Mouse (Mus musculus): ENCODE measurements around the gene Ugt1a6b. TPM values are rescaled to one million over a fixed set of nuclear protein-coding genes. Genes with fewer than 3 reads are reported as not detected.
"Not testable (repeated sequence)": the region's sequence is repeated elsewhere in the genome, so short reads cannot be mapped to it uniquely, and the experiment has no call there.

Gene Ugt1a6b
- polyA plus RNA-seq, 1 experiment from 2014 or later = 0.70 TPM

DNA sequence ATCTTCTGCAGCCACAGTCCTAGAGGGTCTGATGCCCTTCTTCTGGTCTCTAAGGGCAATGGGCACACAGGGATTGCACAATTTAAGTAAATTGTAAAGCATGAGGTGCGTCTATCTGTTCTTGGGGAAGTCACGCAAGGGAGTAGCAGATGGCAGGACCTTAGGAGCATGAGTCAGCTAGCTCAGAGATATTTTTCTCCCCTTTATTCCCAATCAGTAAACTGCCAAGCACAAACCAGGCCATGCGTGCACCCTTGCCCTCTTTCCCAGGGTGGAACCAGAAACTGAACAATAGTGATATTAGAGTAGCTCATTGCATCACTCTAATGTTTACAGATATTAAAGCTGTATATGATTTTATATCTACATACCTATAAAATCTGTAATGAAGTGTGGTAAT is 4.5 kb upstream of the Ugt1a6b start:
- H3K9ac ChIP-seq; H3K27me3 ChIP-seq (replicated peaks); H3K9me3 ChIP-seq; H3K36me3 ChIP-seq (replicated peaks); ATAC-seq (replicated peaks); H3K4me2 ChIP-seq; H3K27ac ChIP-seq; H3K4me3 ChIP-seq; H3K4me1 ChIP-seq: not testable (repeated sequence)
- WGBS = 90% methylated on average over 3 of the region's 3 CpGs

DNA sequence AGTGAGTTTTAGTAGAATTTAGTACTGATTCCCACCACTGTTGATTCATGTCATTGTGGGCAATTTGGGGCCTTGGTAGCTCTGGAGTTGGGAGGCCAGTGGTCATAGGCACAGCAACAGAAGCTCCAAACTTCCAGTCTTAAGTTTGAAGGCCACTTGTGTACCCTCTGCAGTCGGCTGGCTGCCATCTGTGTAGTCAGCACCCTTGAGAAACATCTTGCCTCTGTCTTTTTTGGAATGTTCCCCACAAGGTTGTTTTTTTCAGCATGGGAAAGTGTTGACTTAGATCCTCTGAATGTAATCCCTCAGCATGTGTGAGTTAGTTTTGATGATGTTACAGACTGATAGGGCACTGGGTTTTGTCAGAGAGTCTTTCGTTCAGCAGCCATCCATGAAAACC is 3.4 kb upstream of the Ugt1a6b start:
- H3K27ac ChIP-seq; H3K9me3 ChIP-seq; H3K36me3 ChIP-seq (replicated peaks); H3K4me2 ChIP-seq; H3K27me3 ChIP-seq (replicated peaks); H3K4me3 ChIP-seq; H3K4me1 ChIP-seq; H3K9ac ChIP-seq; ATAC-seq (replicated peaks): not testable (repeated sequence)
- WGBS = 93% methylated on average over 2 of the region's 2 CpGs

DNA sequence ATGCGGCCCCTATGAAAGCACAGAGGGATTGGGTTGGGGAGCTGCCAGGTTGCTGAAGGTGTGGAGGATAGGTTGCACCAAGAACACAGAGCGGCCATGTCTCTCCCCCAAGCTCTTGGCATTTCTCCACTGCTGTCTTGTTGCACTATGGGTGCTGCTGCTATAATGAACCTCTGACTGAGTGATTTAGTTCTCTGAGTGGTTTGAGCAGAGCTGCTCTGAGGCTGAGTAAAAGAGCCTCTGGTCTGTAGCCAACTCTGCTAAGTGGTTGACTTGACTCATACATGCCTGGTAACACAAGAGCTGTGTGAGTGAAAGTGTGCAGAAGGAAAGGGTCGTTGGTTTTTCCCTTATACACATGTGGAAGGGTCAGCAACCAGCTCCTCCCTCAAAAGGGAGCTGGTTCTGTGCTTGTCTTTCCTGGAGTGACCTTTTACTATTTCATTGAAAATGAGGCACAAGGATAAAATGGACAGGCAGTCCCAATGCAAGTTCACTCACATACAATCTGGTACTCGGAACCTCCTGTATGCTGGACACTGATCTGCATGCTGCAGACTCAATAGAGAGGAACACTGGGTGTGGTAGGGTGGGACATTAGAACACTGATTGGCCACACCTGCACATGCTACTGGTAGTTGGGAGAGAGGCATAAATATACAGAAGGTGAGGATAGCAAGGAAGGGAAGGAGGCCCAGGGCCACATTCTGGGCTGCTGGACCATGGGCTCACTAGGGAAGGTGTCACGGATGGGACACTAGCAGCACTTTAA is 831 bp downstream of the Ugt1a6b start:
- not testable (repeated sequence) for H3K36me3 ChIP-seq (replicated peaks); H3K9ac ChIP-seq; H3K27me3 ChIP-seq (replicated peaks); ATAC-seq (replicated peaks); H3K9me3 ChIP-seq; H3K4me3 ChIP-seq; H3K4me2 ChIP-seq; H3K27ac ChIP-seq; H3K4me1 ChIP-seq
- 85% methylated on average over 4 of the region's 5 CpGs for WGBS

DNA sequence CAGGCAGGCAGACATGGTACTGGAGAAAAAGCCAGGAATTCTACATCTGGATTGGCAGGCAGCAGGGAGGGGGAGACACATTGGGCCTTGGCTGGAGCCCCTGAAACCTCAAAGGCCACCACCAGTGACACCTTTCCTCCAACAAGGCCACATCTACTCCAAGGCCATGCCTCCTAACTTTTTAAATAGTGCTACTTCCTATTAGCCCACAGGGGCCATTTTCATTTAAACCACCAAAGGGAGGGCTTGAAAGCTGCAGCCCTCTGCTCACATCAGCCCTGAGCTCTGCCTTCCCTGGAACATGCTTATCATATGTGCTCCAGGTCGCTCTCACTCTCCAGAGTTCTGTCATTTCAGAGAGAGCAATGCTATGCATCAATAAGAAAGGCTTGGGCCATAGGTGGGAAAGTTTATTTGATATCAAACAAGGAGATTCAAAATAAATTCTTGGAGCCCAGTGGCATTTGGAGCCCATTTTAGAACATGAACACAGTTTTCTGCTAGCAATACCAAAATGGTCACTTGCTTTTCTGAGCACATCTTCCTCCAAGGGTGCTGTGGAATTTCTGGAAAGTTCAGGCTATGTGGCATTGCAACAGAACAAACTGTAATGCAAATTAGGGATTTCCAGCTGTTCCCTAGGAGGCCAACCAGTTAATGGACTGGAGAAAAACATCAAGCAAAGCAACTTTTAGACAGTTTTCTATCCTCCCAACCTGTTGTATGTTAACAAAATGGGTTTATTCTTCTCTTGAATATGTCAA is 1.8 kb downstream of the Ugt1a6b start:
- H3K4me1 ChIP-seq = no peaks in the 10 kb centered on the region
- H3K27ac ChIP-seq = no peak overlapping the region
- H3K36me3 ChIP-seq (replicated peaks) = no peaks in the 10 kb centered on the region
- 84% methylated on average over 1 of the region's 1 CpGs for WGBS
- no peak overlapping the region for H3K4me2 ChIP-seq
- no peak for ATAC-seq (replicated peaks)
- no peaks in the 10 kb centered on the region for H3K9me3 ChIP-seq
- H3K4me3 ChIP-seq = no peak overlapping the region
- H3K9ac ChIP-seq = no peak overlapping the region
- no peaks in the 10 kb centered on the region for H3K27me3 ChIP-seq (replicated peaks)

DNA sequence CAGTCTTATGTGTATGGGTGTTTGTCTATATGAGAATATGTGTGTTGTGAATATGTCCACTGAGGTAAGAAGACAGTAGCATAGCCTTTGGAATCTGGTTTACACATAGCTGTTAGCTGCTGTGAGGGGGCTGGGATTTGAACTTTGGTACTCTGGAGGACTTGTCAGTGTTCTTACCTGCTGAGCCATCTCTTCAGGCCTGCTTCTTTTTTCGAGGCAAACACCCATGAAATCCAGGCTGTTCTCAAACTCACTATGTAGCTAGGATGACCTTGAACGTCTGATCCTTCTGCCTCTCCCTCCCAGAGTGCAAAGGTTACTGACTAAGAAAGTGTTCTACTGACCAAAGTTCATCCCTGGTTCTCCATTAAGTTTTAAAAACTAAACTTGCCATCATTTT is 2.6 kb downstream of the Ugt1a6b start:
- H3K27ac ChIP-seq = no peak overlapping the region
- H3K4me3 ChIP-seq = no peak overlapping the region
- H3K27me3 ChIP-seq (replicated peaks) = no peaks in the 10 kb centered on the region
- H3K36me3 ChIP-seq (replicated peaks) = no peaks in the 10 kb centered on the region
- 65% methylated on average over 2 of the region's 2 CpGs for WGBS
- H3K9ac ChIP-seq = no peak overlapping the region
- no peak for ATAC-seq (replicated peaks)
- H3K9me3 ChIP-seq = no peaks in the 10 kb centered on the region
- H3K4me2 ChIP-seq = no peak overlapping the region
- H3K4me1 ChIP-seq = no peaks in the 10 kb centered on the region

DNA sequence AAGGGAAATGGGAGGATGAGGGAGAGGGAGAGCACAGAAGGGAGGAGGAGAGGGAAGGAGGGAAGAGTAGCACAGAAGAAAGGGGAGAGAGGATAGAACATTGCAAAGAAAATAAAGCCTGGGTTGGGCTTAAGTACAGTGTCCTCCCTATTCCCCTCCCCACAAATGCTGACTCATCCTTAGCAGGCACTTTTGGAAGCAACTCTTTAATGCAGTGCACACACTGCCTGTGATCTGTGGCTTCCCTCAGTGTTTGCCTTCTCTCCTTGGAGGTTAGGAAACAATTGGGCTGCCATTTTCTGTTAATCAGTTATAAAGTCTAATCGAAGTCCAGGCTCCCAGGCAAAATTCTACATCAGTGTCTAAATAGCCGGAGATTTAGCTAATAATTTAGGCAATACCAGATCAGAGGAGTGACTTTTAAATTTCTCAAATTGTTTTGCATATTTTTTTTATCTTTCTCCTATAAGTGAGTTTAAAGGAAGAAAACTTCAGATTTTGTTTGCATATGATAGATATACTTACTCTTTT is 6.0 kb downstream of the Ugt1a6b start:
- H3K9ac ChIP-seq; H3K36me3 ChIP-seq (replicated peaks); H3K27me3 ChIP-seq (replicated peaks); ATAC-seq (replicated peaks); H3K27ac ChIP-seq; H3K4me1 ChIP-seq; H3K9me3 ChIP-seq; H3K4me3 ChIP-seq; H3K4me2 ChIP-seq: not testable (repeated sequence)
- WGBS = 85% methylated on average over 2 of the region's 2 CpGs

DNA sequence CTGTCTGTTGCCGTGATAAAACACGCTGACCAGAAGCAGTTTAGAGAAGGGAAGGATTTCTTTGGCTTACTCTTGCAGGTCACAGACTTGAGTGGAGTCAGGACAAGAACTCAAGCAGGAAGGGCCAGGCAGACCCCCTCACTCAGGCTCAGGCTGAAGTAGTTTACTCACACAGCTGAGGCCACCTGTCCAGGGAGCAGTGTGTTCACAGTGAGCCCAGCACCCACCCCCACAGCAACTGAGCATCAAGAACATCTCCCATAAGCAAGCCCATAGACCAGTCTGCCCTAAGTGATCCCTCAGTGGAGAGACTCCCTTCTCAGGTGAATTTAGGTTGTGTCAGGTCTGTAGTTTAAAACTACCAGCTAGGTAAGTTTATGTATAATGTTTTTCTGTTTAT is 6.6 kb downstream of the Ugt1a6b start:
- H3K4me2 ChIP-seq; H3K9me3 ChIP-seq; H3K27ac ChIP-seq; H3K36me3 ChIP-seq (replicated peaks); ATAC-seq (replicated peaks); H3K27me3 ChIP-seq (replicated peaks); H3K4me3 ChIP-seq; H3K4me1 ChIP-seq; H3K9ac ChIP-seq: not testable (repeated sequence)
- 87% methylated on average over 2 of the region's 2 CpGs for WGBS

DNA sequence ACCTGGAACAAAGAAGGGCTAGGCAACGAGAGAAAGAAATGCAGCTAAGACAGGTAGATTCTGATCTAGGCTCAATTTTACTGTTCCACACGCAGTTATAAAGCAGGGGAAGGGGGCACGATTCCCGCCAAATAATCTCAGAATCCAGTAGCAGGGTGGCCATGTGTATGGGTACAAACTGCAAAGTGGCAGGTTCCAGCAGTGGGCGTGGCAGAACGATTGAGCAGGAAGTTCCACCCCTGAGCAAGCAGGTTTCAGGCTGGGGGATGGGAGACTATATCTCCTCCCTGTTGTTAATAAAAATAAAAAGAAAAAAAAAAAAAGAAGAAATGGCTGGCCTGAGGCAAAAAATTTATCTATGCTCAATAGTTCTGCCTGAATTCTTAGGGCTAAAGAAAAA is 9.7 kb downstream of the Ugt1a6b start:
- not testable (repeated sequence) for ATAC-seq (replicated peaks); H3K9ac ChIP-seq; H3K4me3 ChIP-seq; H3K27me3 ChIP-seq (replicated peaks); H3K27ac ChIP-seq; H3K4me2 ChIP-seq; H3K36me3 ChIP-seq (replicated peaks); H3K9me3 ChIP-seq; H3K4me1 ChIP-seq
- 94% methylated on average over 6 of the region's 6 CpGs for WGBS

DNA sequence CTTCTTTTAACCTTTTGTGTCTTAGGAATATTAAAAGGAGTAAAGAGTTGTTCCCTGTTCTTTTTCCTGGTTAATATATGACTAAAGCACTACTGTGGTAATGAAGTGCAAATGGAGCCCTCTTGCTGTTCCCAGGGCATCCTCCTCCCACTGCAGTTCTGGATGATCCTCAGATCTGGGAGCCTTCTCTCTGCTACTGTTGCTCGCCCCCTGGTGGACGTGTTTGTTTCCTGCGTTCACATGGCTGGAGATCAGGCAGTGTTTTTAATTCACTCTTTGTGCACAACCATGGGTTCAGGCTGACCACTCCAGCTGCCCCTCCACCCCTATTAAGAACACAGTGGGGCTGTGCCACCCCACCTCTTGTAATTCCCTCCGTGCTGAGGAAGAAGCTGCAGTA is 17.5 kb downstream of the Ugt1a6b start:
- not testable (repeated sequence) for H3K27ac ChIP-seq; H3K9me3 ChIP-seq; H3K27me3 ChIP-seq (replicated peaks); H3K4me2 ChIP-seq; H3K4me1 ChIP-seq; H3K36me3 ChIP-seq (replicated peaks); H3K4me3 ChIP-seq; ATAC-seq (replicated peaks); H3K9ac ChIP-seq
- 15% methylated on average over 4 of the region's 4 CpGs for WGBS

DNA sequence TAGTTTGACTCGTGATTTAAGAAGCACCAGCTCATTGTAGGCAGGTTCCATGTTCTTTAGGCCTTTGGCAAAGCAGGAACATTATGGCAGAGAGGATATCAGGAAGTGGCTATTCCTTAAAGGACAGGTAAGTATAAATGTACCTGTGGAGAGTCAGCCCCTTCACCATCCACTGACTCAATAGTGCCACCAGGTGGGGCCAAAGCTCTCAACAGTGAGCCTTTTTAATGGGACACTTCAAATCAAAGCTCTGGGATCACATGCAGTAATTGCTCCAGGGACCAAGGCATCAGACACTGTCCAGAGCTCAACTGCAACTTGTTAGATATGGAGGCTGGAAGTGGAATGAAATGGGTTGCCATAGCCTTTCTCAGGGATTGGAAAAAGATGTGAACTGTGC is 18.5 kb downstream of the Ugt1a6b start:
- not testable (repeated sequence) for H3K4me2 ChIP-seq; ATAC-seq (replicated peaks); H3K9me3 ChIP-seq; H3K4me1 ChIP-seq; H3K9ac ChIP-seq; H3K36me3 ChIP-seq (replicated peaks); H3K27me3 ChIP-seq (replicated peaks); H3K4me3 ChIP-seq; H3K27ac ChIP-seq
- WGBS = no CpG with 5 or more reads among the region's 1 CpGs

DNA sequence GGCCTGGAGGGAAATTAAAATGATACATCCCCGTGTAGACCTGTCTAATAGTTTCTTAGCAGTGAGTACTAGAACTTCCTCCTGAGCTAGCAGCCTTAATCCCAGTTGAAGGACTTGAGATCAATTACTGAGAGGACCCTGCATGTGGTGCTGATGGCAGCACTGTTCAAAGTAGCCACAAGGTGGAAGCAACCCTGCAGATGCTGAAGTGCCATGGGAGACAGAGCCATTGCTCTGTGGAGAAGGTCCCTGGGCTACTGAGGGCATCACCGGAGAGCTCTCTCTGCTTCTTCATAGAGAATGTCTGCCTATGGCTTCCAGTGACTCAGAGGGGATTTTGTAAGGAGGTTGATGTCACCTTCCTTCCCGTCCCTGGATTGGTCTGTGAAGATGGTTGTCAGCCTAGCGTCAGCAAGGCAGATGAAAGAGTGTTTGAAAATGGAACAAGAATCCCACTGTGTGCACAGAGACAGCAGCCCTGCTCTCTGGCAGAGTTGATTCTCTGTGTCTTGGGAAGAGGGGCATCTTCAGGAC is 22.8 kb downstream of the Ugt1a6b start:
- H3K9me3 ChIP-seq; H3K4me2 ChIP-seq; H3K4me1 ChIP-seq; H3K27me3 ChIP-seq (replicated peaks); H3K36me3 ChIP-seq (replicated peaks); ATAC-seq (replicated peaks); H3K4me3 ChIP-seq; H3K9ac ChIP-seq; H3K27ac ChIP-seq: not testable (repeated sequence)
- 85% methylated on average over 4 of the region's 4 CpGs for WGBS

DNA sequence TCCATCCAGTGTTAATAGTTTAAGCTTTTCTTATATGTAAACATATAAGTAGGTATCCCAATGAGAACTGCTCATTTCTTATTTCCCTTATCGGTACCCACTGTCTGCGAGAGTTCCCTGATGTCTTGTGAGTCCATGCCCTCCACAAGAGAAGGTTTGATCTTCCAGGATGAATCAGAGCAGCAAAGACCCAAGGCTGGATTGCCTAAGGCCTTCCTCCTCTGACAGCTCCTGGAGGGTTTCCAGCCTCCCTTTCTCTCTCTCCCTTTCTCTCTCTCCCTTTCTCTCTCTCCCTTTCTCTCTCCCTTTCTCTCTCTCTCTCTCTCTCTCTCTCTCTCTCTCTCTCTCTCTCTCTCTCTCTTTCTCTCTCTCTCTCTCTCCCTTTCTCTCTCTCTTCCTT is 26.0 kb downstream of the Ugt1a6b start:
- H3K4me3 ChIP-seq; H3K4me1 ChIP-seq; H3K36me3 ChIP-seq (replicated peaks); ATAC-seq (replicated peaks); H3K4me2 ChIP-seq; H3K9ac ChIP-seq; H3K9me3 ChIP-seq; H3K27ac ChIP-seq; H3K27me3 ChIP-seq (replicated peaks): not testable (repeated sequence)
- 89% methylated on average over 2 of the region's 2 CpGs for WGBS

DNA sequence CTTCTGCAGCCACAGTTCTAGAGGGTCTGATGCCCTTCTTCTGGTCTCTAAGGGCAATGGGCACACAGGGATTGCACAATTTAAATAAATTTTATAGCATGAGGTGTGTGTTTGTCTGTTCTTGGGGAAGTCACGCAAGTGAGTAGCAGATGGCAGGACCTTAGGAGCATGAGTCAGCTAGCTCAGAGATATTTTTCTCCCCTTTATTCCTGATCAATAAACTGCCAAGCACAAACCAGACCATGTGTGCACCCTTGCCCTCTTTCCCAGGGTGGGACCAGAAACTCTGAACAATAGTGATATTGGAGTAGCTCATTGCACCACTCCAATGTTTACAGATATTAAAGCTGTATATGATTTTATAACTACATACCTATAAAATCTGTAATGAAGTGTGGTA is 27.2 kb downstream of the Ugt1a6b start:
- ATAC-seq (replicated peaks); H3K4me1 ChIP-seq; H3K4me3 ChIP-seq; H3K36me3 ChIP-seq (replicated peaks); H3K9me3 ChIP-seq; H3K9ac ChIP-seq; H3K27ac ChIP-seq; H3K27me3 ChIP-seq (replicated peaks); H3K4me2 ChIP-seq: not testable (repeated sequence)
- 95% methylated on average over 1 of the region's 1 CpGs for WGBS
